Mouse (Mus musculus): ENCODE results near the gene Zfp787. TPM values are rescaled to one million over a fixed set of nuclear protein-coding genes. Genes with fewer than 3 reads are reported as not detected.

Gene Zfp787
- total and polyA plus RNA-seq, 2 experiments from 2014 or later: 38.5 to 86.2 TPM

- Histone ChIP-seq H3K4me1 (ENCODE audit: control insufficient read depth, insufficient read depth) (peaks cover 72% of the 10 kb centered on the region), H3K36me3 (replicated peaks; ENCODE audit: control insufficient read depth, insufficient read depth, low read length) (no peaks in the 10 kb centered on the region), H3K9me3 (replicated peaks; ENCODE audit: control insufficient read depth, low read length) (no peaks in the 10 kb centered on the region), H3K4me3 (ENCODE audit: low read depth, low read length) (no peak overlapping the region), H3K4me2 (ENCODE audit: low read depth, low read length) (no peak overlapping the region), H3K9ac (replicated peaks; ENCODE audit: low read depth, low read length) (no peak overlapping the region), H3K27me3 (ENCODE audit: control insufficient read depth, insufficient read depth, low read length) (no peaks in the 10 kb centered on the region), H3K27ac (ENCODE audit: low read depth) (peak overlapping the region; percentile 36)
- no peak for ATAC-seq (ENCODE audit: insufficient read depth, low read depth)
- TF ChIP-seq CTCF (IDR thresholded peaks at IDR 0.05; ENCODE audit: low read depth): no peak
- 76% methylated on average over 1 of the region's 1 CpGs for WGBS
- no peak for DNase-seq (ENCODE audit: low spot score)
Observed at GRCm38 (mm10) chr7:6151266-6151665, 4.5 kb downstream of the Zfp787 start.

- Histone ChIP-seq H3K9ac (replicated peaks; ENCODE audit: low read depth, low read length) (no peak overlapping the region), H3K9me3 (replicated peaks; ENCODE audit: control insufficient read depth, low read length) (no peaks in the 10 kb centered on the region), H3K27me3 (ENCODE audit: control insufficient read depth, insufficient read depth, low read length) (no peaks in the 10 kb centered on the region), H3K4me2 (ENCODE audit: low read depth, low read length) (no peak overlapping the region), H3K4me3 (ENCODE audit: low read depth, low read length) (no peak overlapping the region), H3K36me3 (replicated peaks; ENCODE audit: control insufficient read depth, insufficient read depth, low read length) (no peaks in the 10 kb centered on the region), H3K27ac (ENCODE audit: low read depth) (peak overlapping the region; percentile 76), H3K4me1 (ENCODE audit: control insufficient read depth, insufficient read depth) (peaks cover 84% of the 10 kb centered on the region)
- no peak for ATAC-seq (ENCODE audit: insufficient read depth, low read depth)
- TF ChIP-seq CTCF (IDR thresholded peaks at IDR 0.05; ENCODE audit: low read depth) (no peak), EP300 (IDR thresholded peaks at IDR 0.05; ENCODE audit: low read depth) (no peak)
- WGBS: 54% methylated on average over 5 of the region's 5 CpGs
- no peak for DNase-seq (ENCODE audit: low spot score)
Observed at GRCm38 (mm10) chr7:6147688-6148087, 8.1 kb downstream of the Zfp787 start.

DNA sequence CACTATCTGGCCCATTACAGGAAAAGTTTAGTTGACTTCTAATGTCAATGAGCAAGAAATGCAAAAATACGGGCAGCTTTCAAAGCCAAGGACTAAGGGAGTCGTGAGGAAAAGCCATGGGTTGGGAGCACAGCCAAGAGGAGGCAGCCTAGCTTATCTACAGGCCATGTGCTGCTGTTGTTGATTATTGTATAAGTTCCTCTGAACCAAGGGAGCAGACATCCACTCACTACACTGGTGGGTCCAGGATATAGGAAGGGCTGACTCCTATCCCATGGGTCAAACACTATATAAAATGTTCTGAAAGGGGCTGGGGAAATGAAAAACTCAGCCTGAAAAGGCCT lies 8.8 kb downstream of the Zfp787 start:
- peak; percentile 34 for DNase-seq (ENCODE audit: low spot score)
- 0% methylated on average over 2 of the region's 2 CpGs for WGBS
- peak overlapping the region; percentile 30; the same call in 1 of the 2 replicates for H3K4me2 ChIP-seq (ENCODE audit: low read depth, low read length)
- H3K4me3 ChIP-seq (ENCODE audit: low read depth, low read length): no peak overlapping the region
- peaks cover 77% of the 10 kb centered on the region for H3K4me1 ChIP-seq (ENCODE audit: control insufficient read depth, insufficient read depth)
- H3K27me3 ChIP-seq (ENCODE audit: control insufficient read depth, insufficient read depth, low read length): no peaks in the 10 kb centered on the region
- no peak overlapping the region for H3K9ac ChIP-seq (replicated peaks; ENCODE audit: low read depth, low read length)
- no peaks in the 10 kb centered on the region for H3K9me3 ChIP-seq (replicated peaks; ENCODE audit: control insufficient read depth, low read length)
- peak overlapping the region; percentile 76 for H3K27ac ChIP-seq (ENCODE audit: low read depth)
- peak; percentile 47 for ATAC-seq (ENCODE audit: insufficient read depth, low read depth)
- no peak for TF ChIP-seq EP300 (IDR thresholded peaks at IDR 0.05; ENCODE audit: low read depth)
- no peak for TF ChIP-seq CTCF (IDR thresholded peaks at IDR 0.05; ENCODE audit: low read depth)
- H3K36me3 ChIP-seq (replicated peaks; ENCODE audit: control insufficient read depth, insufficient read depth, low read length): peaks cover 2% of the 10 kb centered on the region; the same call in 1 of the 2 replicates

GRCm38 (mm10) chr7:6146194-6146981 lies 9.4 kb downstream of the Zfp787 start:
- Histone ChIP-seq H3K27ac (ENCODE audit: low read depth) (peak overlapping the region; percentile 76), H3K27me3 (ENCODE audit: control insufficient read depth, insufficient read depth, low read length) (no peaks in the 10 kb centered on the region), H3K9me3 (replicated peaks; ENCODE audit: control insufficient read depth, low read length) (no peaks in the 10 kb centered on the region), H3K9ac (replicated peaks; ENCODE audit: low read depth, low read length) (no peak overlapping the region), H3K36me3 (replicated peaks; ENCODE audit: control insufficient read depth, insufficient read depth, low read length) (peaks cover 7% of the 10 kb centered on the region; the same call in 1 of the 2 replicates), H3K4me1 (ENCODE audit: control insufficient read depth, insufficient read depth) (peaks cover 71% of the 10 kb centered on the region), H3K4me2 (ENCODE audit: low read depth, low read length) (peak overlapping the region; percentile 30; the same call in 1 of the 2 replicates), H3K4me3 (ENCODE audit: low read depth, low read length) (no peak overlapping the region)
- ATAC-seq (ENCODE audit: insufficient read depth, low read depth) (no peak; the same call in 1 of the 2 replicates), DNase-seq (ENCODE audit: low spot score) (peak; percentile 59)
- no peak for TF ChIP-seq CTCF (IDR thresholded peaks at IDR 0.05; ENCODE audit: low read depth)
- no peak for TF ChIP-seq EP300 (IDR thresholded peaks at IDR 0.05; ENCODE audit: low read depth)
- 30% methylated on average over 7 of the region's 7 CpGs for WGBS

GRCm38 (mm10) chr7:6145423-6146188 lies 10.2 kb downstream of the Zfp787 start:
- H3K9me3 ChIP-seq (replicated peaks; ENCODE audit: control insufficient read depth, low read length): no peaks in the 10 kb centered on the region
- H3K27me3 ChIP-seq (ENCODE audit: control insufficient read depth, insufficient read depth, low read length): no peaks in the 10 kb centered on the region
- peaks cover 7% of the 10 kb centered on the region; the same call in 1 of the 2 replicates for H3K36me3 ChIP-seq (replicated peaks; ENCODE audit: control insufficient read depth, insufficient read depth, low read length)
- no peak overlapping the region for H3K9ac ChIP-seq (replicated peaks; ENCODE audit: low read depth, low read length)
- peaks cover 63% of the 10 kb centered on the region for H3K4me1 ChIP-seq (ENCODE audit: control insufficient read depth, insufficient read depth)
- no peak for ATAC-seq (ENCODE audit: insufficient read depth, low read depth)
- no peak for TF ChIP-seq EP300 (IDR thresholded peaks at IDR 0.05; ENCODE audit: low read depth)
- TF ChIP-seq CTCF (IDR thresholded peaks at IDR 0.05; ENCODE audit: low read depth): no peak
- no peak for DNase-seq (ENCODE audit: low spot score)
- no peak overlapping the region for H3K4me3 ChIP-seq (ENCODE audit: low read depth, low read length)
- peak overlapping the region; percentile 30 for H3K4me2 ChIP-seq (ENCODE audit: low read depth, low read length)
- H3K27ac ChIP-seq (ENCODE audit: low read depth): peak overlapping the region; percentile 76
- 65% methylated on average over 8 of the region's 8 CpGs for WGBS
